Mouse (Mus musculus): ENCODE measurements at regions not wholly inside any gene's neighbourhood (a gene's known extent, or its start where the extent isn't known, plus 50 kb on each side); places are given as distances from the start of the nearest gene placed in this dataset.

DNA sequence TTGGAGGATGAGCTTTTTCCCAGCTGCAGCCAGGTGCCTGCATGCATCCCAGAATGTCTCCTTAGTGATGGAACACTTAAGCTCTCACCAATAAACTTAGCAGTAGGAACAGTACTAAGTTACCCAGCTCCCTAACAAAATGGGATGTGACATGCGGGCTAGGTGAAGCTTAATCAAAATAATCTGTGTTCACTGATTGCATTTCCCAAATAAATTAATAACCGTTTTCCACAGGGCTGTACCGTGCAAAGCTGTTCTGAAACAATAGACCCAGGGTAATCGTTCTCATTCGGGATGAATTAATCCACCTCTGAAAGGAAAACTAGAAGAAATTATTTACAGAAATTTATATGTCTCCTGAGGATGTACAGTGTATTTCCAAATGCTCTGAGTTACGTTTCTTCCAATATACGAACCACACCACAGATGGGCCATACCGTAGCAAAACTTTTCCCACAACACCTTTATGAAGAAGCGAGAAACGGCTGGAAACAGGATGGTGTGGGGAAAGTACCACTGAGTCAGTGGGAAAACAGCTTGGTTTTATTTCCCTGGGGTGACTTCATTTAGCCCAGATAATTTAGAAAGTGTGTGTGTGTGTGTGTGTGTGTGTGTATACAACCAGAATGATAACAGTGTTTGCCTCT, 148.5 kb upstream of the Adamts16 start:
- no peak for TF ChIP-seq POLR2A (IDR thresholded peaks at IDR 0.05; ENCODE audit: insufficient read depth, low read depth, low read length)
- no peak for TF ChIP-seq EP300 (IDR thresholded peaks at IDR 0.05; ENCODE audit: insufficient read depth, low read depth, low read length)
- TF ChIP-seq CTCF (IDR thresholded peaks at IDR 0.05): no peak

All from heart, adult 2 months (tissue).